Mouse (Mus musculus) lung, adult 2 months (tissue): ENCODE measurements at regions not wholly inside any gene's neighbourhood (a gene's known extent, or its start where the extent isn't known, plus 50 kb on each side); places are given as distances from the start of the nearest gene placed in this dataset.

Experiments used
- CTCF ChIP-seq: fragments of 200-500 bp; IDR thresholded peaks from 2 replicates; pipeline ENCODE4 v1.5.1; 2011; ENCODE audit warnings: mild to moderate bottlenecking, low read length, control low read depth; ENCODE audit not compliant: insufficient read depth
- POLR2A ChIP-seq: fragments of 200-500 bp; IDR thresholded peaks from 2 replicates; pipeline ENCODE4 v1.6.1; 2011; ENCODE audit warnings: low read depth, mild to moderate bottlenecking, control low read depth, low read length, borderline replicate concordance; ENCODE audit errors: extremely low read depth

DNA sequence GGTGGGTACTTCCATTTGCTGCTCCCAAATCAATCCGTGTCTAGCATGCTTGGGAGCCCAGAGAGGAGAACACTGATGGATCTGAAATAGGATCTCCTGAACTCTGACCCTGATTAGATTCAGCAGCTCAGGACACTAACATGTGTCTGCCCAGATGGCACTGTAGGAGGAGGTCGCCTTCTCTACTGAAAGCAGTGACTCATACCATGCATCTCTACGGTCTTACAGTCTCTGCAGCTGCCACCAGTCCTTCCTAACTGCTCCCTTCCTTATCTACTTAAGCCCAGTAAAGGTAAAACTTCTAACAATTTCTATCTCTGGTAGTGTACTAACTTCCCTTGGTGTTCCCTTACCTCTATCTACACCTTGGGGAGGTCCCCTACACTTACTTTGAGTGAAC is 80.7 kb upstream of the Il12b start:
- TF ChIP-seq CTCF (no peak), POLR2A (no peak)
